Mouse (Mus musculus) ZHBTc4 (cell line): ENCODE measurements around the gene Rbfox3.

Experiments used
- DNase-seq: peaks from one replicate; pipeline ENCODE4 v3.0.0-alpha.2; 2011; ENCODE audit warnings: low read depth, low spot score

Rbfox3 gene

GRCm38 (mm10) chr11:118508341-118508740 is 403.1 kb downstream of the Rbfox3 start:
- no peak for DNase-seq

GRCm38 (mm10) chr11:118507904-118508303 is 403.5 kb downstream of the Rbfox3 start:
- DNase-seq: peak; percentile 72

GRCm38 (mm10) chr11:118507095-118507494 is 404.3 kb downstream of the Rbfox3 start:
- DNase-seq: no peak

GRCm38 (mm10) chr11:118504180-118504454 is 407.3 kb downstream of the Rbfox3 start:
- no peak for DNase-seq

GRCm38 (mm10) chr11:118503418-118504179 is 407.8 kb downstream of the Rbfox3 start:
- DNase-seq: peak; percentile 35

GRCm38 (mm10) chr11:118502990-118503389 is 408.4 kb downstream of the Rbfox3 start:
- DNase-seq: no peak

GRCm38 (mm10) chr11:118496066-118496689 is 415.2 kb downstream of the Rbfox3 start:
- no peak for DNase-seq

GRCm38 (mm10) chr11:118495065-118495464 is 416.3 kb downstream of the Rbfox3 start:
- no peak for DNase-seq

GRCm38 (mm10) chr11:118494001-118494737 is 417.2 kb downstream of the Rbfox3 start:
- DNase-seq: no peak

GRCm38 (mm10) chr11:118493458-118493857 is 417.9 kb downstream of the Rbfox3 start:
- no peak for DNase-seq

GRCm38 (mm10) chr11:118491230-118491629 is 420.2 kb downstream of the Rbfox3 start:
- no peak for DNase-seq

GRCm38 (mm10) chr11:118490566-118491218 is 420.7 kb downstream of the Rbfox3 start:
- DNase-seq: peak; percentile 72

GRCm38 (mm10) chr11:118488907-118489270 is 422.5 kb downstream of the Rbfox3 start:
- no peak for DNase-seq

GRCm38 (mm10) chr11:118488191-118488906 is 423.0 kb downstream of the Rbfox3 start:
- peak; percentile 53 for DNase-seq

- no peak for DNase-seq
These were observed 424.3 kb downstream of the Rbfox3 start for GRCm38 (mm10) chr11:118486881-118487772.

GRCm38 (mm10) chr11:118486281-118486680 is 425.1 kb downstream of the Rbfox3 start:
- DNase-seq: no peak

GRCm38 (mm10) chr11:118485780-118486179 is 425.6 kb downstream of the Rbfox3 start:
- no peak for DNase-seq

GRCm38 (mm10) chr11:118485338-118485737 is 426.1 kb downstream of the Rbfox3 start:
- no peak for DNase-seq

- DNase-seq: no peak
These were observed 427.2 kb downstream of the Rbfox3 start for GRCm38 (mm10) chr11:118484169-118484568.

- DNase-seq: no peak
These were observed 429.6 kb downstream of the Rbfox3 start for GRCm38 (mm10) chr11:118481751-118482150.

GRCm38 (mm10) chr11:118481231-118481630 is 430.2 kb downstream of the Rbfox3 start:
- no peak for DNase-seq
